In genomic region chr14:47367461-47367860, GRCm38 (mm10) we compare ENCODE assay signal across 8 mouse cellular contexts. TPM values are rescaled to one million over a fixed set of nuclear protein-coding genes. Genes with fewer than 3 reads are reported as not detected.
DNase-seq lines count a peak whose midpoint lies in the region; ATAC-seq and TF ChIP-seq lines count a peak whose summit lies in the region.

Gene Lgals3, plus strand, starts transcription at chr14:47367751.

- no peak for TF ChIP-seq EP300 in heart, postnatal 0 days (IDR thresholded peaks at IDR 0.05; ENCODE audit: low read depth)
- no peak for TF ChIP-seq EP300 in liver, postnatal 0 days (IDR thresholded peaks at IDR 0.05; ENCODE audit: low read depth)

- H3K9ac ChIP-seq in heart, postnatal 0 days (replicated peaks; ENCODE audit: low read depth, low read length): no peak within 1 kb of the TSS
- H3K9ac ChIP-seq in liver, postnatal 0 days (replicated peaks): no peak within 1 kb of the TSS
- H3K9ac ChIP-seq in neural tube, embryonic 12.5 days: no peak within 1 kb of the TSS

- no peaks in the 10 kb centered on the region for H3K9me3 ChIP-seq in embryonic facial prominence, embryonic 10.5 days
- H3K9me3 ChIP-seq in heart, postnatal 0 days (replicated peaks; ENCODE audit: control insufficient read depth, low read length): no peaks in the 10 kb centered on the region
- no peaks in the 10 kb centered on the region for H3K9me3 ChIP-seq in liver, postnatal 0 days (ENCODE audit: low read length)
- H3K9me3 ChIP-seq in neural tube, embryonic 12.5 days: no peaks in the 10 kb centered on the region

- H3K36me3 ChIP-seq in embryonic facial prominence, embryonic 10.5 days (replicated peaks): no peaks in the 10 kb centered on the region
- H3K36me3 ChIP-seq in heart, postnatal 0 days (replicated peaks; ENCODE audit: control insufficient read depth, insufficient read depth, low read length): no peaks in the 10 kb centered on the region
- H3K36me3 ChIP-seq in liver, postnatal 0 days (replicated peaks; ENCODE audit: insufficient read depth, low read length): no peaks in the 10 kb centered on the region
- no peaks in the 10 kb centered on the region for H3K36me3 ChIP-seq in neural tube, embryonic 12.5 days

- no peak within 1 kb of the TSS for H3K27ac ChIP-seq in embryonic facial prominence, embryonic 10.5 days (replicated peaks)
- no peak within 1 kb of the TSS for H3K27ac ChIP-seq in heart, postnatal 0 days (ENCODE audit: low read depth)
- no peak within 1 kb of the TSS for H3K27ac ChIP-seq in liver, postnatal 0 days (ENCODE audit: low read depth)
- no peak within 1 kb of the TSS for H3K27ac ChIP-seq in neural tube, embryonic 12.5 days

- peak; percentile 53; the same call in 1 of the 2 replicates for ATAC-seq in heart, postnatal 0 days (ENCODE audit: insufficient read depth, low read depth)
- ATAC-seq in liver, postnatal 0 days: no peak; the same call in 1 of the 2 replicates
- ATAC-seq in neural tube, embryonic 12.5 days (ENCODE audit: low FRiP score, low read depth): peak; percentile 80

- peaks cover 15% of the 10 kb centered on the region for H3K27me3 ChIP-seq in embryonic facial prominence, embryonic 10.5 days (replicated peaks; ENCODE audit: low read depth, poor library complexity, severe bottlenecking)
- no peaks in the 10 kb centered on the region for H3K27me3 ChIP-seq in heart, postnatal 0 days (ENCODE audit: control insufficient read depth, insufficient read depth, low read length)
- H3K27me3 ChIP-seq in liver, postnatal 0 days (ENCODE audit: insufficient read depth, low read length): no peaks in the 10 kb centered on the region
- no peaks in the 10 kb centered on the region for H3K27me3 ChIP-seq in neural tube, embryonic 12.5 days (replicated peaks)

- no peak within 1 kb of the TSS for H3K4me3 ChIP-seq in embryonic facial prominence, embryonic 10.5 days
- H3K4me3 ChIP-seq in heart, postnatal 0 days (ENCODE audit: low read depth, low read length): 0 out of 2 replicates have a peak within 1 kb of the TSS, but pooled peaks have one; percentile 4
- H3K4me3 ChIP-seq in liver, postnatal 0 days (ENCODE audit: low read depth, low read length): no peak within 1 kb of the TSS
- no peak within 1 kb of the TSS for H3K4me3 ChIP-seq in neural tube, embryonic 12.5 days

- H3K4me2 ChIP-seq in heart, postnatal 0 days (ENCODE audit: low read depth, low read length): peak within 1 kb of the TSS; percentile 34; the same call in 1 of the 2 replicates
- H3K4me2 ChIP-seq in liver, postnatal 0 days (ENCODE audit: low read depth, low read length): no peak within 1 kb of the TSS
- no peak within 1 kb of the TSS for H3K4me2 ChIP-seq in neural tube, embryonic 12.5 days (replicated peaks)

- peaks cover 15% of the 10 kb centered on the region for H3K4me1 ChIP-seq in embryonic facial prominence, embryonic 10.5 days
- peaks cover 9% of the 10 kb centered on the region; the same call in 1 of the 2 replicates for H3K4me1 ChIP-seq in heart, postnatal 0 days (ENCODE audit: control insufficient read depth, insufficient read depth)
- peaks cover 11% of the 10 kb centered on the region for H3K4me1 ChIP-seq in liver, postnatal 0 days (ENCODE audit: insufficient read depth)
- H3K4me1 ChIP-seq in neural tube, embryonic 12.5 days: peaks cover 6% of the 10 kb centered on the region

- peak; percentile 31 to 43 for DNase-seq in urinary bladder, adult 18-20 months (ENCODE audit: low spot score in 2 of 2)
- no peak for DNase-seq in urinary bladder, postnatal 4 days (ENCODE audit: low spot score in 2 of 2)
- DNase-seq in embryonic facial prominence, embryonic 10.5 days (ENCODE audit: low spot score): peak; percentile 69
- DNase-seq in heart, postnatal 0 days (ENCODE audit: low spot score): peak; percentile 31
- no peak for DNase-seq in large intestine, adult 2 months (ENCODE audit: low read depth, low spot score)
- no peak for DNase-seq in liver, postnatal 0 days
- no peak for DNase-seq in gastrocnemius, postnatal 10 days

- TF ChIP-seq CTCF in heart, postnatal 0 days (IDR thresholded peaks at IDR 0.05; ENCODE audit: low read depth): no peak
- no peak for TF ChIP-seq CTCF in liver, postnatal 0 days (IDR thresholded peaks at IDR 0.05; ENCODE audit: low read depth)

- WGBS in embryonic facial prominence, embryonic 10.5 days: 44% methylated on average over 9 of the region's 9 CpGs
- 18% methylated on average over 9 of the region's 9 CpGs for WGBS in heart, postnatal 0 days
- 30% methylated on average over 9 of the region's 9 CpGs for WGBS in large intestine, adult 2 months
- WGBS in liver, postnatal 0 days (ENCODE audit: insufficient replicate concordance): 46% methylated on average over 9 of the region's 9 CpGs
- 49% methylated on average over 9 of the region's 9 CpGs for WGBS in neural tube, embryonic 12.5 days

RNA-seq across cellular contexts. Expression of gene Lgals3, which starts in this region (rescaled TPM):
- polyA plus RNA-seq in embryonic facial prominence, embryonic 10.5 days (2016; fragmentation: Nextera tagmentation; extraction: Ambion mirVana): 0.51 and 1.1 TPM in 2 replicates
- total RNA-seq in heart, postnatal 0 days (2014; rRNA removed; ENCODE audit: low replicate concordance): 2.4 and 10.3 TPM in 2 replicates
- 10.6 and 15.3 TPM in 2 replicates for polyA plus RNA-seq in heart, postnatal 0 days (2015; fragmentation: Nextera tagmentation; extraction: Ambion mirVana)
- polyA plus RNA-seq in large intestine, adult 2 months (2012; rRNA removed): 537 and 642 TPM in 2 replicates
- 53.3 and 60.8 TPM in 2 replicates for polyA plus RNA-seq in liver, postnatal 0 days (2015; fragmentation: Nextera tagmentation; extraction: Ambion mirVana)
- polyA plus RNA-seq in neural tube, embryonic 12.5 days (2016; fragmentation: Nextera tagmentation; extraction: Ambion mirVana): 1.4 and 1.9 TPM in 2 replicates
- total RNA-seq in gastrocnemius, postnatal 10 days (2021): 1 to 10 TPM; 6.2 to 9.6 TPM

Comparison
In these comparisons a context has a peak if more than half of its experiments do, and no peak if none do; other contexts are left out.
1. DNase-seq: peak in urinary bladder, adult 18-20 months (2 of 2), embryonic facial prominence, embryonic 10.5 days (single experiment) and heart, postnatal 0 days (single experiment); none in urinary bladder, postnatal 4 days (0 of 2), large intestine, adult 2 months (single experiment), liver, postnatal 0 days (single experiment) and gastrocnemius, postnatal 10 days (single experiment).